Mouse (Mus musculus) MN1 (cell line): ENCODE results near the gene Mmrn1.
"Not testable (repeated sequence)": the region's sequence is repeated elsewhere in the genome, so short reads cannot be mapped to it uniquely, and the experiment has no call there.

ENCODE experiments used
- DNase-seq: peaks from one replicate; pipeline ENCODE4 v3.0.0-alpha.2; 2016; ENCODE audit warnings: low spot score

Mmrn1 gene

DNA sequence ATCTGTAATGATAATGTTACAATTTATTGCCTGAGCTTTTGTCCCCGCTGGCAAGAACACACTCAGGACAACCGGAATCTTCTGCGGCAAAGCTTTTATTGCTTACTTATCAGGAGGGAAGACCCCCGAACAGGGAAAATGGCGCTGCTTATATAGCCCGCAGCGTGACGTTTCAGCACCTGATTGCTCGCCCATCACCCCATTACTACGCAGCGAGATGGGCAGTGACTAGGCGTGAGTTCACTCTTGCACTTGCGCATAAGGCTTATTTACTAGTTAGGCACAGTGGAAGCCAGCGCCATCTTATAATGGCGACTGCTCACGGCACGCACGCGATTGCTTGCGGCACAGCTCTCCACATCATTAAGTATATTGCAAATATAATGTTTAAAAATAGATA, at the start of gene Mmrn1:
TSS of gene Mmrn1 (plus strand) at position 301 of the 400 bp plus-strand sequence.
- DNase-seq = not testable (repeated sequence)

DNA sequence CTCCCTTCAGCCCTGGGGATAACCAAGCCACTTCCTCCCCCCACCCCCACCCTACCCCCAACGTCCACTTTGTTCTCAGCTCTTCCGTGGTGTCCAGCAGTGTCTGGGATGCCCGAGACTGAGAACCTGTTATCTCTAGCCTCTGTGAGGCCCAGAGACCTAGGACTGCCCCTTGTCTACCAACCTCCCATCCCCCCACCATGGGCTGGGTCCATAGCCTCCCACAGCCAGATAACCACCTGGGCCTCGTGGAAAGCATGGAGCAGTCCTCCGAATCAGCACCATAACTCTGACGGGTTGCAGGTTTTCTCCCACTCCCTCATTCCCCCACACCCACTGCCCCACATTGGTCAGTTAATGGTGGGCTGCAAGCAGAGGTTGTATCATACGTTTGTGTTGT, 44.4 kb upstream of the Mmrn1 start:
- DNase-seq = no peak

DNA sequence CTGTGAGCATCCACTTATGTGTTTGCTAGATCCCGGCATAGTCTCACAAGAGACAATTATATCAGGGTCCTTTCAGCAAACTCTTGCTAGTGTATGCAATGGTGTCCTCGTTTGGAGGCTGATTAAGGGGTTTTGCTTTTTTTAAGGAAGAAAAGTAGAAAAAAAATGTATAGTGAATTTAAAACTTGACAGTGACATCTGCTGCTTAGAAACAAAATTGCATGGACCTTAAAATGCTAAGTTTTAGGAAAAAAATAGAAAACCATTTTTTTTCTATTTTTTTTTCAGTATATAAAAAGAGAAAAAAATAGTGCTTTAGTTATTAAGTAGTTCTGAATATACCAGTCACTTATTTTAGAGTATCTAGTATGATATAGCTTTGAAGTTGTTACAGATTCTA, 43.2 kb upstream of the Mmrn1 start:
- no peak for DNase-seq

DNA sequence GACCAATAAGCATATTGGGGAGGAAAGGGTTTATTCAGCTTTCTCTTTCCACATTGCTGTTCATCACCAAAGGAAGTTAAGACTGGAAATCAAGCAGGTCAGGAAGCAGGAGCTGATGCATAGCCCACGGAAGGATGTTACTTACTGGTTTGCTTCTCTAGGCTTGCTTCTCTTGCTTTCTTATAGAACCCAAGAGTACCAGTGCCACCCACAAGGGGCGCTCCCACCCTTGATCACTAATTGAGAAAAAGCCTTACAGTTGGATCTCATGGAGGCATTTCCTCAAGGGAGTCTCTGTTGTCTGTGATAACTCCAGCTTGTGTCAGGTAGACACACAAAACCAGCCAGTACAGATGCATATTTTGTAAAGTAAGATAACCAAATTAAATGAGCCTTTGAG, 17.5 kb upstream of the Mmrn1 start:
- no peak for DNase-seq

DNA sequence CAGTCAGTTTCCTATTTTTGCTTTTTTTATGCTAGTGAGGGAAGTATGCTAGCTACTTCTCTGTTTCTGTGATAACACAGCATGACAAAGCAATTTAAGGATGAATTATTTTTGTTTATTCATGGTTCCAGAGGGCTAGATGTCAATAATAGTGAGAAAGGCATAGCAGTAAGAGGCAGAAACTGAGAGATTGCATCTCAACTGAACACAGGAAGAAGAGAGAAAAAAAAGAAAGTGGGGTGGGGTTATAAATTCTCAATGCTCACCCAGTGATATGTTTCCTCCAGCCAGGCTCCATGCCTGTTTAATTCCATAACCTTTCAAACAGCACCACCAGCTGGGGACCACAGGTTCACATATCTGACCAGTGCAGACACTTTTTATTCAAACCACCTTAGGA, 6.6 kb downstream of the Mmrn1 start:
- no peak for DNase-seq

DNA sequence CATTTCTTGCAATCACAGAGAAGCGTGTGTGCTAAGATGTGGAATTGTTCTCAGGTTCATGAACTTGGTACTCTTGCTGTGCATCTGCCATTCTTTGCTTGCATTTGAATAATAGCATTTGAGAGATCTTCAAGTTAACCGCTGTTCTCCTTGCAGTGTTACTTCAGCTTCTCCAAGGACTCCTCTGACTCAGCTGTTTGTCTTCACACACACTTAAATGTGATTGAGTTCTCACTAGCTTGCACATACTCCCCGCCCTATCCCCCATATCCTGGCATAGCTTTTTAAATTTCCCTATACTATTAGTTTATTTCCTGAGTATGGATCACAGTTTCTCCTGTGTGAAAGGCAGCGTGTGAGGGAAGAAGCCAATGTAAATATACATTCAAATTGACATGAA, 10.1 kb downstream of the Mmrn1 start:
- DNase-seq = no peak

DNA sequence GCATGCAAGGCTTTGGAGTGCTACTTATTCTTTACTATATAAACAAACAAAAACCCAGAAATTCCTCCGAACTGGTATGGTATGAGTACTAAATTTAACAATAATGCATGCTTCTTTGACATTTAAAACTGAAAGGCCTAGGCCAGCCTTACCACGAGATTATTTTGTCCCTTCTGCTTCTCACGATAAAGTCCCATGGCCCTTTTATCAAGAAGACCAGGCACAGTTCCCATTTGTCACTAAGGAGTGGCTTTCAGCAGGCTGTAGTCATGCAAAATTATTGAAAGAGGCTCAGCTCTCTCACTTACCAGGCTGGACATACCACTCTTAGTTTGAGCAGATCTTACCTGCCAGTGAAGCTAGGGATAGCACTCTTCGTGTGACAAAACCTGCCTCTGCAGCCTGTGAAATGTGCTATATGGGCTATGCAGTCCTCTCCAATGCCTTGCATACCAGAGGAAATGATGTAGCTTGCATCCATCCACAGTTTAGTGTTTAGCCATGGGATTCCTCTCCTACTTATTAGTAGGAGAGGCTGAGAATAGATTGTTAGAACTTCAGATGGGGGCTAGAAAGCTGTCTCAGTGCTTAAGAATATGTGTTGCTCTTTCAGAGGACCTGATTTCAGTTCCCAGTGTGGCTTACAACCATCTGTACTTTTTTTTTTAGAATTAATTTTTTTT, 10.8 kb downstream of the Mmrn1 start:
- DNase-seq = no peak

DNA sequence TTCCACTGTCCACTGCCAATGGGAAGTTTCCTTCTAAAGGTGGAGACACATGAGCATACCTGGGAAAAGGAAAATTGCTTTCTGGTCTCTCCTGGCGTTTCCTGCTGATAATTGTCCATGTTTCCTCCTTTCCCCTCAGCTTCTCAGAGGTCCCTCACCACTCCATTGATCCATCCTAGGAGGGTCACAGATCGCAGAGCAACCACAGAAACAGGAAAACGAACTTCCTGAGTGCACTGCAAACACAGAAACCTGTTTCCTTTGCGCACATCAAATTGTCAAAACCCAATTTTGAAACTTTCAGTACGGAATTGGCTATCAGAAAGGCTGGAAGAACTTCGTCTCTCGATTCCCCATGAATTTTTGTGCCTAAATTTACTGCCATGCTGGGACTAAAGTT, 19.4 kb downstream of the Mmrn1 start:
- DNase-seq = no peak

DNA sequence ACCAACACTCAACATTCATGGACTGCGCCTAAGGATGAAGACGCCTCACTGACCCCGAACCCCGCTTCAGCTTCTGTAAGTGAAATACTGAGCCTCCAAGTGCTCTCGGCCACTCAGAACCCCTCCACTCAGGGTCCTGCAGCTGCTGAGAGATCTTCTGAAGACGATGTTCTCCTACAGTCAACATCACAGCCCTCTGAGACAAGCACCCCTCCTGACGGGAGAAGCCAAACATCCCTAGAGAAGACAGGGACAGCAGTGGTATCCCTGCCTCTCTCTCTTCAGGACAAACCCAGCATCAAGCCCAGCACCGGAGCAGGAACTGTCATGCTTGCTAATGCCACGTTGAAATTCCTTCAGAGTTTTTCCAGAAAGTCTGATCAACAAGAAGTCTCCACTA, 19.8 kb downstream of the Mmrn1 start:
- no peak for DNase-seq

DNA sequence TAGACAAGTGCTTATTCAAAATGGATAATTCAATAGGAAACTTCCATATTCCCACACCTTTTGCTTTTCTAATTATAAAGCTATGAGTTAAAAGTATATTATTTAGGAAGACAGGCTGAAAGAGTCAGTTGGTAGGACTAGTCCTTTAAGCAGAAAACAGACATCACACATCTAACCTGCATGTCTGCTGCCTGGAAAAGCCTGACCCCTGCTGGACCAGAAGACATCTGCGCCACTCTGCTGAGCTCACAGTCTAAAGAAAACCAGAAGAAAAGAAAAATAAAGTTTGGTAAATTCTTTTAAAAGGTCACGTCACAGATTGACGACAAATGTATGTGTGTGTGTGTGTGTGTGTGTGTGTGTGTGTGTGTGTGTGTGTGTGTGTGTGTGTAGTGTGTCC, 25.6 kb downstream of the Mmrn1 start:
- DNase-seq = no peak

DNA sequence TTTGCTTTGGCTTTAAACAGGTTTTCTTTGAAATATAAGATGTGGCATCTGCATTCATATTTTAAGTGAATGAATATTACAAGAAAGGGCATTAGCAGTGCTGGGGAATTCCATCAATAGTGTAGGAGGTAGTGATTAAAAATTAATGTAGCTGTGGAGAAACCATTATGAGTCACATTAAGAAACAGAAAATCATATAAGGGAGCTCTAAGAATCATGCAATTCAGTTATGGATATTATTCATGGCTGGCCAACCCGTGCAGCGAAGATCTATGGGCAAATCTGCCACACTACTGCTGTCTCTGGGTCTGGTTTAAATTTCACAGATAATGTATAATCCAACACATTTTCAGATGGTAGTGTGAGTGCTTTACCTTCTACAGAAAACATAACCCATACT, 36.5 kb downstream of the Mmrn1 start:
- DNase-seq = no peak

DNA sequence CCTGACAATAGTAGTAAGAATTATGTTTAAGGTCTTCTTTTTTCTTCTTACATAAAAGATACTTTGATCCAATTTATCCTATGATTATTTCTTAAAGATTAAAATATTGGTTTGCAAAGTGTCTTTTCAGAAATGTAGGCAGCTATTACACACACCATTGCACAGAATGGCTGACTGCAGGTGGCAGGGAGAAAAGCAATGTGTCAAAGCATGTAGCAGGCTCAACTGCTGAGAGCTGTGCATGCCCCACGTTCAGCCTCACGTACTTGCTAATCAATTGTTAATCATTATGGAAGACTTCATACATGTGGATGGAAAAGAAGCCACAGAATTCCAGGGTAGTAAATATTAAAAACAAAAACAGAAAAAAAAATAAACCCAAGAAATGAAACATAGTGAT, 37.1 kb downstream of the Mmrn1 start:
- no peak for DNase-seq

DNA sequence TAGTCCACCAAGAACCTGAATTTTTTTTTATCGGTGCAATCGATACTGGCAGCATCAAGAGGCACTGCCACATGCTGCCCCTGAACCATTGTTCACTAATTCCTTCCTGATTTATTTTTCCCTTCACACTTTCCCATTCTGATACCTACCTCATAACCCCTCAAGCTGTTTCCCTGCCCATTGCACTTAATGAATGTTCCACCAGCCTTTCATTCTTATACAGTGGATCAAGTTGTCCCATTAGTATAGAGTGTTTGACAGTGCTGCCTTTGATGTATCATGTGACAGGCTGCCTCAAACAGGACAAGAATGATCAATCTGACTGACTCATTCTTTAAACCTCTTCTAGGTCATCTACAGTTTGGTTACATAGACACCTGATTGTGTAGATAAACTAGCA, 37.9 kb downstream of the Mmrn1 start:
- no peak for DNase-seq

DNA sequence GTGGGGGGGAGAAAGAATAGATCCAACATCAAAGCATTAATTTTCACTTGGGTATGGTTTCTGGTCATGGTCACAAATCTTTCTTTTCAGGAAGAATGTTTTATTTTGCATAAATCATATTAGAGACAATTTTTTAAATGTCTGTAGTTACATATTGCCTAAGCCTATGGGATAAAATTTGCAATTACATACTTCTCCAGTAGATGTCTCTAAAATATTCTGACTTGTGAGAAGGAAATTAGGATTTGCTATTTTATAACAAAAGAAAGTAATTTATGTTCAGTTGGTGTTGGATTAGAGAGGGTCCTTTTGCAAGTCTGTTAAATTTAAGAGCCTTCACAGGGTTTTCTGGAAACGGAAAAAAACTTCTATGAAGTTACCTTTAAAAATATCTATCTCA, 39.0 kb downstream of the Mmrn1 start:
- DNase-seq = no peak

DNA sequence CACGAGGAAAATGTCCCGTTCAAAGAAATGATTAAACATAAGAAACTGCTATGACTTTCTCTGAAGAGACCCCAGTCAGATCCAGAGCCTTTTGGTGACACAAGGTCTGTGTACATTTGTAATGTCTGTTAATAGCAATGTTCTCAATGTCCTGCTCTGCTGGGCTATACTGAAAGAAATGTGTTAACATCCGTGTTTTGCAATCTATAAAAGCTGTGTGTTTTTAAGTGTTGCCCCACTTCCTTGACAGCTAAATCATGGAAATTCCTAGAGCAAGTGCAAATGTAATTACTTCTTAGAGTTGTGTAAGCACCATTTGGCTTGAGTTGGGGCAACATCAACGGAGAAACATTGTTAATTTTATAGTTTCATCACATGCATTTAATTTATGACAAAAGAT, 42.2 kb downstream of the Mmrn1 start:
- DNase-seq = no peak

DNA sequence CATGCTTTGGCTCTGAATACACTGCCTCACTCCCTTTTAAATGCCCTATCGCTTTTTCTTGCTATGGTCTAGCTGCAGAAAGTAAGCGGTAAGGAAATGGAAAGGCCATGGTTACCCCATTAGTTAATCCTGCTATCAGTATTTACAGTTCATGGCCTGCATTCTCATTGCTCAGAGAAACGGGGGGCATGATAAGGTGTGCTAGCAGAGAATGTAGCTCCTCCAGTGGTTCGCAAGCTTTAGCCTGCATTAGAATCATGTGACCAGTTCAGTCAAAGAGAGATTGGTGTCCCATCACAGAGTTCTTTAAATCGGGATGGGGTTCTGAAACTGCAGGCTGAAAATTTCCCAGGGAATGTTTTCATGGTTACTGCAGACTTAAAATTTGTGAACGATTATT, 44.6 kb downstream of the Mmrn1 start:
- no peak for DNase-seq

DNA sequence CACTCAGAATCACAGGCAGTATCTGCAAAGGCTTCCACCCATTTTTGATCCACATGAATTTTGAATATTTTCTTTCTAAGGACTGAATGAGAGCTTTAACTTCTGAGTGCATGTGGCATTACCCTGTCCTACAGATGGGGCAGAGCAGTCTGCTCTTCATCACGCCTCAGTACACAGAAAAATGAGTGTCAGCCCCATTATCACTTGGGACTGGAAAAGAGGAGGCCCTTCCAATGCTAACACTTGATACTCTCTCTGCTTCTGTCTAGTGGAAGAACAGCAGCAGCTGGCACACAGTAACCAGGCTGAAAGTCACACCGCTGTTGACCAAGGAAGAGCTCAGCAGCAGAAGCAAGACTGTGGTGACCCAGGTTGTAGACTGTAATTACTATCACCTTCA, 46.0 kb downstream of the Mmrn1 start:
- no peak for DNase-seq

DNA sequence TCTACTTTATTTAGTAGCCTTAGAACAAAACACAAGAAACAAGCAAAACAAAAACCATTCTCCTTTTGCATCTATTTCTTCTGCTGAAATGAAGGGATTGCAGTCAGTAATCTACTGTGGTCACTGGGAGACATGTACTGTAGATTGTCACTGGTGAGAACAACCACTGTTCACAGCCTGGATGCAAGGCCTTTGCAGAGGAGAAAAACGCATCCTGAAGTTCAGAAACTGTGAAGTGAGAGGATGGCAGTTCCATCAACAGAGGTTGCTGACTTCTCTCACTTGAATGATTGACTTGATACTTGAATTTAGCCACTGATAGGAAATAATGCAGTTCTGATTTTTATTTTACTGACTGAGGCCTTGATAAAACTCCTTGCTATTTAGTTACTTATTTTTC, 53.8 kb downstream of the Mmrn1 start:
- DNase-seq = no peak

DNA sequence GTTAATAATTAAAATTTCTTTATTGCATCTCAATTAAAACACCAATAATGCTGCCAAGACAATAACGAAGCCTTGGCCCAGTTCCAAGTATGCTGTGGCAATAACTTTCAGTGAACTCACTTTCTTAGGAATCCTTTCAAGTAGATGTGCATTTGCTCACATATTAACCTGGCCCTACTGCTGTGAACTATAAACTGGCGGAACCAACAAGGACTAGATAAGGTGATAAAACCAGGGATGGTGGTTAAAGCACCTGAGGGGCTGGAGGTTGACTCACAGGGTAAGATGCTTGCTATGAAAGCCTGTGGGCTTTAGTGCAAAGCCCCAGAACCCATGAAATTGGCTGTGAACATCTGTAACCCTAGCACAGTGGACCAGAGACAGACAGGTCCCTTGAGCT, 54.3 kb downstream of the Mmrn1 start:
- no peak for DNase-seq

DNA sequence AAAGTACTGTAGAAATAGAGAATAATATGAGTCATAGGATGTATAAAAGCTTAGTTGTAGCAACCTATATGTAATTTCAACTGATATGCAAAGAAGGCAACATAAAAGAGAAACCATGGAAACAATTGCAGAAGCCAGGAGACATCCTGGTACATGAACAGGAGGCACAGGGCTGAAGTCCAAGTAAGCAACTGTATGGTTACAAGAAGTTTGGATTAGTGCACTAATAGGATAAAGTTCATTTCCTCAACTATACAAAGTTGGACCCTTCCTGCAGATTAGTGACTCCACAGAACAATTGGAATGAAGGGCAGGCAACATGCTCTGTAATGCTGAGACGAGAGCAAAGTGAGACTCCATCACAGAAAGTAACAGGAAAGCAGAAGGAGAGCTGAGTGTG, 59.6 kb downstream of the Mmrn1 start:
- DNase-seq = no peak

DNA sequence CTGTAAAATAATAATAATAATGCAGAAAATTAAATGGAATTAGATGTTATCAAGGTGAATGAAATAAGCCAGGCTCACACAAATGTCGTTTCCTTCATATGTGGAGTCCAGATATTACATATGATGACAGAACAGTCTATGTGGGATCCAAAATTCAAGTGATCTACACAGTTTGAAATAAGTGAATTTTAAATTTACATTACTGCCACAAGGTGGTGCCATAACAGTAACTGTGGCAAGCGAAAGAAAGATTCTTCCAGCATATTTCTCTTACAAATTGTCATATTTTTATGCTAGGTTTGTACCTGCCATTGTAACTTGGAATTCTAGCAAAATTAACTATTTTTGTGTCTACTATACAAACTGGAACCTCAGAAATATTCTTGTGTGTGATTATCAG, 61.1 kb downstream of the Mmrn1 start:
- no peak for DNase-seq

DNA sequence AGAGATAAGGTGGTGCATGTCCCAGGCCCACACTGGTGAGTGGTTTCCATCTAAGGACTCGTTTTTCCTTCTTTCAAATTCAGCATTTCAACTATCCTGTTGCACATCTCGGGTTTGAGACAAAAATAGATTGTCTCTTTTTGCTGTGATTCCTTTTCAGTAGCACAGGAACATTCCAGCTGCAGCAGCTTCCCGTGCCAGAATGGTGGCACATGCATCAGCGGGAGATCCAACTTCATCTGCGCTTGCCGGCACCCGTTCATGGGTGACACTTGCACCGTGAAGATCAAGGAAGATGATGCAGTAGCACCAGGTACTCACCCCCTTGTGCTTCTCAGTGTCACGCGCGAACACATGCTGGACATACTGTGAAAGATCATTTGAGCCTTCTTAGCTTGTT, 62.1 kb downstream of the Mmrn1 start:
- DNase-seq = no peak

DNA sequence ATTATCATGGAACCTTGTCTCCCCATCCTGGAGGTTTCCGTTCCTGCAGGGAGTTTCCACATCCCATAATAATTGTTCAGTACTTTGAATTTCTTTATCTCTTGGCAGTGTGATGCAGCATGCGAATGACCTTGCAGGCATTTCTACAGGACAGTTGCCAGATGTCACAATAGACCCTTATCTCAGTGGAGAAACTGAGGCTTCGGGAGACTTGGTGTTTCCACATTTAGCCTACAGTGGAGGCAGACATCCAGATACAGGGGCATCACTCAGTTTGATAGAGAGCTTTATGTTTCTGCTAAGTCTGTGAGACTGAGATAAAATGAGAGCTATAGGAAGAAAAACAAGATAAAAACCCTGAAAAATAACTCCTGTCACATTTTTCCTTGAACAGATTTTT, 63.0 kb downstream of the Mmrn1 start:
- no peak for DNase-seq

DNA sequence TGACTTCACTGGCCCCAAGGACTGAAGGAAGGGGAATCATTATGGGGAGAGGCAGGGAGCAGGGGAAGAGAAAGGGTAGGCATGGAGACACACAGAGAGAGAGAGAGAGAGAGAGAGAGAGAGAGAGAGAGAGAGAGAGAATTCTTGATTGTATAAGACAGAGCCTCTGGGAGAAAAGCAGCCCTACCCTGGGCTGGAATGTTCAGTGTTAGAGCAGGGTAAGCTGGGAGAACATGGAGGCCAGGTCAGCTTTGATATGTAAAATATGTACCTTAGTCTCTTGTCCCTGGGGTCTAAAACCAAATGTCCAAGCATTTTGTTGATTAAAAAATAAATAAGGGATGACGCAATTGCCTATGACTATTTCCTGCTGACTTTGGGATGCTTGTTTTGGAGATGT, 67.6 kb downstream of the Mmrn1 start:
- no peak for DNase-seq
